Mouse (Mus musculus) naive thymus-derived CD4-positive, alpha-beta T cell, adult 5 months (primary cell): ENCODE data around the gene Gm10135. TPM values are rescaled to one million over a fixed set of nuclear protein-coding genes. Genes with fewer than 3 reads are reported as not detected.

Experiments used
- polyA plus RNA-seq: library from polyadenylated mRNA; unstranded; fragments of 100-300 nt; shearing (Covaris generic); gene quantifications from one replicate; pipeline ENCODE4 v1.2.1, GENCODE M21; 2017

Gm10135 gene
- not detected for polyA plus RNA-seq

GRCm38 (mm10) chr5:72974602-72975001 lies at the start of gene Gm10135:
Gene Gm10135, minus strand, starts transcription at chr5:72974702.

GRCm38 (mm10) chr5:73006784-73007581 lies 32.5 kb upstream of the Gm10135 start, which contains the start of gene Slc10a4:
Gene Slc10a4, plus strand, starts transcription at chr5:73006883.

Other genes starting within 250 kb of the Gm10135 start
- 259 TPM for gene Txk, start 221.9 kb downstream of the Gm10135 start, polyA plus RNA-seq
- gene Tec, start 106.2 kb downstream of the Gm10135 start, polyA plus RNA-seq, result 32.5 TPM
- gene Slain2, start 60.4 kb downstream of the Gm10135 start, polyA plus RNA-seq, result 89.4 TPM
- not detected for gene Slc10a4, start 32.2 kb upstream of the Gm10135 start, polyA plus RNA-seq